Mouse (Mus musculus): ENCODE results near the gene Gm45713.

DNA sequence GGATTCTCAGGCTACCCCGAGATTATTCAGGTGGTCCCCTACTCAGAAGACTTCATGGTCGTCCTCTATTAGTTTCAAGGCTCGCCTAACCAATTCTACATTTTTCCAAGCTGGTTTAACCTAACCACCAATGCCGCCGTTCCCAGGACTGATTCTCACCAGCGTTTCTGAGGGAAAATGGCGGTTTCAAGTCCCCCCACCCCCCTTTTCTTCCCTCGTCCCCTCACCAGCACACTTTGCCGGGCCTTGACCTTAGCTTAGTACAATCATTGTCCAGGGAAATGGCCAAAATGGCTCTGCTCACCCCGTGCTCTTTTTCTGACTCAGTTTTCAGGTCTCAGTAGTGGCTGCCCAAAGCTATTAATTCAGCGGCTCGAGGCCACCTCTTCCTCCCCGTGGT, 39.4 kb upstream of the Gm45713 start:
- TF ChIP-seq GATA1 (IDR thresholded peaks at IDR 0.05; ENCODE audit: borderline replicate concordance, low read length) (no peak), FLI1 (IDR thresholded peaks at IDR 0.05; ENCODE audit: low read length) (no peak)

All from megakaryocyte, embryonic 14.5 days (primary cell).